Mouse (Mus musculus) lung, embryonic 14.5 days (tissue): ENCODE measurements around the gene 1700029F12Rik. TPM values are rescaled to one million over a fixed set of nuclear protein-coding genes. Genes with fewer than 3 reads are reported as not detected.
A peak's percentile ranks its signal among the peaks of the same experiment; 100 is the strongest.

Experiments
- ATAC-seq: fragments of 200-750 bp; cut with Nextera tagmentation; 2 replicates; pipeline ENCODE4 v1.8.0; 2017; ENCODE audit warnings: mild to moderate bottlenecking, moderate TSS enrichment, moderate library complexity; ENCODE audit not compliant: insufficient read depth
- DNase-seq: peaks from one replicate; pipeline ENCODE4 v3.0.0-alpha.2; 2015
- H3K27ac ChIP-seq: fragments of 300-500 bp; sonication (generic); 2 replicates; pipeline ENCODE4 v1.5.1; 2014; ENCODE audit warnings: low read depth, mild to moderate bottlenecking, moderate library complexity
- H3K27me3 ChIP-seq: fragments of 300-500 bp; sonication (generic); 2 replicates; pipeline ENCODE4 v1.6.1; 2014; ENCODE audit warnings: low read length, control low read depth; ENCODE audit not compliant: insufficient read depth
- H3K36me3 ChIP-seq: fragments of 300-500 bp; sonication (generic); 2 replicates; pipeline ENCODE4 v1.6.1; 2014; ENCODE audit warnings: control low read depth; ENCODE audit not compliant: insufficient read depth
- H3K4me1 ChIP-seq: fragments of 300-500 bp; sonication (generic); 2 replicates; pipeline ENCODE4 v1.6.1; 2014; ENCODE audit warnings: antibody characterized with exemption, control low read depth; ENCODE audit not compliant: insufficient read depth
- H3K4me2 ChIP-seq: fragments of 300-500 bp; sonication (generic); 2 replicates; pipeline ENCODE4 v1.6.1; 2014; ENCODE audit warnings: mild to moderate bottlenecking
- H3K4me3 ChIP-seq: fragments of 300-500 bp; sonication (generic); 2 replicates; pipeline ENCODE4 v1.5.1; 2014; ENCODE audit warnings: low read depth, low read length
- H3K9ac ChIP-seq: fragments of 300-500 bp; sonication (generic); 2 replicates; pipeline ENCODE4 v1.6.1; 2014
- H3K9me3 ChIP-seq: fragments of 300-500 bp; sonication (generic); 2 replicates; pipeline ENCODE4 v1.6.1; 2016; ENCODE audit warnings: low read depth, low read length, control low read depth
- CTCF ChIP-seq: IDR thresholded peaks from 2 replicates; pipeline ENCODE4 v1.5.1; 2016; ENCODE audit warnings: antibody characterized with exemption, low read depth
- WGBS: fragments of 180-500 bp; shearing (Covaris S2); extraction: QIAGEN DNeasy Blood & Tissue Kit; methylation state at CpG from one replicate; pipeline ENCODE4 v1.1.7; 2014; 5-methylcytosine and 5-hydroxymethylcytosine counted together
- polyA plus RNA-seq: library from polyadenylated mRNA; unstranded; fragments of >200 nt; fragmentation: Nextera tagmentation; extraction: Ambion mirVana; gene quantifications from 2 replicates; pipeline ENCODE4 v1.2.1, GENCODE M21; 2014

1700029F12Rik gene
- not detected in 2 replicates for polyA plus RNA-seq

GRCm38 (mm10) chr13:97034262-97034661 is at the start of gene 1700029F12Rik:
Gene 1700029F12Rik (minus strand): TSS chr13:97034362.
- Histone ChIP-seq H3K36me3 (no peaks in the 10 kb centered on the region), H3K27ac (no peak within 1 kb of the TSS), H3K9me3 (no peaks in the 10 kb centered on the region), H3K4me1 (no peaks in the 10 kb centered on the region), H3K4me2 (no peak within 1 kb of the TSS), H3K4me3 (no peak within 1 kb of the TSS), H3K27me3 (no peaks in the 10 kb centered on the region), H3K9ac (no peak within 1 kb of the TSS)
- WGBS: 63% methylated on average over 2 of the region's 2 CpGs
- no peak for DNase-seq
- no peak for TF ChIP-seq CTCF
- no peak for ATAC-seq

DNA sequence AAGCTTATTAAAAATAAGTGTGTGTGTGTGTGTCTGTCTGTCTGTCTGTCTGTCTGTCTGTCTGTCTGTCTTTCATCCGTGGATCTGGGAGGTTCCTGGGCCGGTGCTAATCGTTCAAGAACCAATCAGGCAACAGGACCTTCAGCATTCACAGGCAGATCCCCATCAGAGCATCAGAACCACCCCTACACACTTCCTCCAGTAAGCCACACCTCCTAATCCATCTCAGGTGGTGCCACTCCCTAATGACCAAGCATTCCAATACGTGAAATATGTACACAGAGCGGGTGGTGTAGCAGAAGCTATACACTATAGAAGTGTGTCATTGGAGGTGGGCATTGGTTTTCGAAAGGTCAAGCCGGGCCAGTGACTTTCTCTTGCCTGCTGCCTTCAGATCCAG is 48.3 kb upstream of the 1700029F12Rik start:
- no peaks in the 10 kb centered on the region for H3K36me3 ChIP-seq
- H3K4me1 ChIP-seq: no peaks in the 10 kb centered on the region
- 75% methylated on average over 7 of the region's 7 CpGs for WGBS
- H3K27ac ChIP-seq: no peak overlapping the region
- no peak overlapping the region for H3K9ac ChIP-seq
- no peak overlapping the region for H3K4me3 ChIP-seq
- H3K4me2 ChIP-seq: no peak overlapping the region
- no peaks in the 10 kb centered on the region for H3K9me3 ChIP-seq
- DNase-seq (no peak), ATAC-seq (no peak)
- no peaks in the 10 kb centered on the region for H3K27me3 ChIP-seq
- TF ChIP-seq CTCF: no peak

- H3K4me1 ChIP-seq: no peaks in the 10 kb centered on the region
- DNase-seq: no peak
- no peaks in the 10 kb centered on the region for H3K36me3 ChIP-seq
- no peak overlapping the region for H3K4me3 ChIP-seq
- no peak for TF ChIP-seq CTCF
- no peaks in the 10 kb centered on the region for H3K9me3 ChIP-seq
- ATAC-seq: no peak
- no peak overlapping the region for H3K9ac ChIP-seq
- no peaks in the 10 kb centered on the region for H3K27me3 ChIP-seq
- H3K4me2 ChIP-seq: no peak overlapping the region
- H3K27ac ChIP-seq: no peak overlapping the region
- 79% methylated on average over 3 of the region's 3 CpGs for WGBS
These were observed 46.5 kb upstream of the 1700029F12Rik start for GRCm38 (mm10) chr13:97080615-97081014.

DNA sequence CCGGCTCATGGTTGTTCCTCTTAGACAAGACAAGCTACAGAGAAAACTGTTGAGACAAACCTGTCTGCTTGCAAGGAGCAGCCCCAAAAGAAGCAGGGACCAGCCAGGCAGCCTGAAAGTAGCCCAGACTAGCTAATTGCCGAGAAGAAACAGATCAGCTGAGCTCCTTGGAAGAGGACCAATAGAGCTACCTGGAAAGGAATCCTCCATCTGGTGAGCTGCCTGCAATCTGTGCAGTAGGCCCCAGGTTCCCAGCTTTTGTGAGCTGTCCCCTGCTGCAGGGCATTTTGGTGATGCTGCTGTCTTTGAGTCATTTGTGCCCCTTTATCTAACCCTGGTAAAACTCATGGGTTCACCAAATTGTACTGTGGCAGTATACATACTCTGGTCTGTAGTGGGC is 46.0 kb upstream of the 1700029F12Rik start:
- Histone ChIP-seq H3K27me3 (no peaks in the 10 kb centered on the region), H3K4me2 (no peak overlapping the region), H3K4me3 (no peak overlapping the region), H3K27ac (no peak overlapping the region), H3K4me1 (no peaks in the 10 kb centered on the region), H3K36me3 (no peaks in the 10 kb centered on the region), H3K9ac (no peak overlapping the region), H3K9me3 (no peaks in the 10 kb centered on the region)
- no peak for TF ChIP-seq CTCF
- DNase-seq (no peak), ATAC-seq (no peak)
- WGBS: 70% methylated on average over 2 of the region's 2 CpGs

GRCm38 (mm10) chr13:97077556-97077955 is 43.4 kb upstream of the 1700029F12Rik start:
- Histone ChIP-seq H3K9me3 (no peaks in the 10 kb centered on the region), H3K9ac (no peak overlapping the region), H3K4me2 (no peak overlapping the region), H3K27me3 (peaks cover 8% of the 10 kb centered on the region), H3K36me3 (no peaks in the 10 kb centered on the region), H3K27ac (no peak overlapping the region), H3K4me3 (no peak overlapping the region), H3K4me1 (no peaks in the 10 kb centered on the region)
- no peak for ATAC-seq
- no peak for DNase-seq
- 84% methylated on average over 2 of the region's 2 CpGs for WGBS
- TF ChIP-seq CTCF: no peak

DNA sequence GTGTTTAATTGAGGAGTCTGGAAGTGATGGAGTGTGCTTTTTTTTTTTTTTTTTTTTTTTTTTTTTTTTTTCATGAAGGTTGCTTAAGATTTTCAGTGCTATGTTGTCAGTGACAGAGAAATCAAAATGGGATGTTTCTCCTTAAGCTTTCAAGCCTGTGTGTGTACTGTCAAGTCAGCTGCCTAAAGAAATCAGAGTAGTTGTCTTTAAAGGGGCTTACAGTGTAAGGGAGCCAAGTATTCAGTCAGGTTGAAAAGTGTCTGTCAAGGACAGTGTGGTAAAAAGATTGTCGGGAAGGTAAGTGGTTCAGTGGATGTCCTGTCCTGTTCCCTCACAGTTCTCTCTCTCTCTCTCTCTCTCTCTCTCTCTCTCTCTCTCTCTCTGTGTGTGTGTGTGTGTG is 39.3 kb upstream of the 1700029F12Rik start:
- WGBS: 55% methylated on average over 1 of the region's 1 CpGs
- H3K4me2 ChIP-seq: no peak overlapping the region
- DNase-seq: no peak
- no peaks in the 10 kb centered on the region for H3K36me3 ChIP-seq
- no peak overlapping the region for H3K9ac ChIP-seq
- H3K4me3 ChIP-seq: no peak overlapping the region
- H3K4me1 ChIP-seq: no peaks in the 10 kb centered on the region
- no peak for ATAC-seq
- H3K27me3 ChIP-seq: peaks cover 31% of the 10 kb centered on the region
- TF ChIP-seq CTCF: no peak
- H3K27ac ChIP-seq: no peak overlapping the region
- no peaks in the 10 kb centered on the region for H3K9me3 ChIP-seq

DNA sequence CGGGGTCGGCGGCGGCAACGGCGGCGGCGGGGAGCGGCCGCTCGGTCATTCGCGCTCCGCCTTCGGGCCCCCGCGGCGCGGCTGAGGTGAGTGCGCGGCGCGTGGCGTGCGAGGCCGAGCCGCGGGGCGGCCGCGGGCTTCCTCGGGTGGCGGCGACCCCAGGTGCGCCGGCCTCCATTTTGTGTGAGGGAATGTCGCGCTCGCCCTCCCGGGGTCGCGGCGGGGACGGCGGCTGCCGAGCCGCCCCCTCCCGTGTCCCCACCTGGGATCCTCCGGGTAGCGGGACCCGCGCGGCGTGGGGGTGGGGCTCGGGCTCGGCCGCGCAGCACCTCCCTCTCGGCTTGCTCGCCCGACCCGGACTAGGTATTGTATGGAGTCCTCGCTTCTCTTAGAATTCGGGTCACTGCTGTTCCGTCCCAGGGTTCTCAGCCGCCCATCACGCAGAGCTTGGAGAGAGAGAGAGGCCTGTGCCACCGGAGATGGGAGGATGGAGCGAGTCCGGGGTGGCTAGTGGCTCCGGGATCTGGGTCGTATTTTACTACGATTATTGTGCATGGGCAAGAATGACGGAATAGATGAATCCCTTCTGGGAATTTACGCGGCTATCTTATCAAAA is 37.6 kb upstream of the 1700029F12Rik start:
- ATAC-seq (peak; percentile 71), DNase-seq (peak; percentile 29)

More for the DNA sequence above, 37.6 kb upstream of the 1700029F12Rik start:
- no peak overlapping the region for H3K27ac ChIP-seq
- H3K4me3 ChIP-seq: peak overlapping the region; percentile 71
- no peaks in the 10 kb centered on the region for H3K9me3 ChIP-seq
- peaks cover 38% of the 10 kb centered on the region for H3K27me3 ChIP-seq
- peak overlapping the region; percentile 68 for H3K9ac ChIP-seq
- TF ChIP-seq CTCF: no peak
- under 1% methylated on average over 64 of the region's 76 CpGs for WGBS
- H3K36me3 ChIP-seq: no peaks in the 10 kb centered on the region
- H3K4me2 ChIP-seq: peak overlapping the region; percentile 99
- no peaks in the 10 kb centered on the region for H3K4me1 ChIP-seq
